Mouse (Mus musculus) CH12.LX (cell line): ENCODE measurements around the gene Pip5k1c. TPM values are rescaled to one million over a fixed set of nuclear protein-coding genes. Genes with fewer than 3 reads are reported as not detected.

Experiments used
- DNase-seq: peaks from one replicate; pipeline ENCODE4 v3.0.0-alpha.2; 2013; ENCODE audit errors: extremely low read depth
- H3K27ac ChIP-seq: 2 replicates; pipeline ENCODE4 v1.5.1; 2012; ENCODE audit warnings: low read depth, mild to moderate bottlenecking, control low read depth, moderate library complexity; ENCODE audit not compliant: insufficient read depth
- H3K27me3 ChIP-seq: replicated peaks from 2 replicates; pipeline ENCODE3; 2012; ENCODE audit warnings: inconsistent platforms
- H3K36me3 ChIP-seq, 2 experiments: replicated peaks in 1 of 2; 2 replicates each; pipeline versions ENCODE3 to v1.6.1; 2012; ENCODE audit warnings: inconsistent platforms in 1 of 2, low read length in 1 of 2, mild to moderate bottlenecking in 1 of 2, mixed read lengths in 1 of 2, moderate library complexity in 1 of 2; ENCODE audit not compliant: control insufficient read depth in 1 of 2, insufficient read depth in 1 of 2
- H3K4me1 ChIP-seq, 2 experiments: 2 replicates each; pipeline ENCODE4 v1.6.1; 2012; ENCODE audit warnings: inconsistent platforms in 1 of 2, moderate library complexity in 1 of 2; ENCODE audit not compliant: insufficient read depth in 2 of 2, control insufficient read depth in 1 of 2
- H3K4me2 ChIP-seq: 2 replicates; pipeline ENCODE4 v1.6.1; 2012; ENCODE audit warnings: low read depth, mild to moderate bottlenecking, control low read depth; ENCODE audit not compliant: poor library complexity, insufficient read depth, severe bottlenecking
- H3K4me3 ChIP-seq, 3 experiments: fragments of 150-350 bp in 1 of 3; sonication (generic) in 1 of 3; replicated peaks in 1 of 3; 2 replicates each; pipeline versions ENCODE3 to v1.5.1; 2011 to 2012; ENCODE audit warnings: low read depth in 2 of 3, low read length in 2 of 3, mild to moderate bottlenecking in 2 of 3, moderate library complexity in 2 of 3, control low read depth in 1 of 3, improper control_type of control experiment in 1 of 3, inconsistent platforms in 1 of 3, mixed read lengths in 1 of 3; ENCODE audit not compliant: poor library complexity in 1 of 3
- H3K79me2 ChIP-seq: replicated peaks from 2 replicates; pipeline ENCODE4 v1.6.1; 2012; ENCODE audit warnings: mild to moderate bottlenecking, moderate library complexity; ENCODE audit not compliant: control insufficient read depth, poor library complexity, insufficient read depth, severe bottlenecking; ENCODE audit errors: extremely low read depth
- H3K9ac ChIP-seq: 2 replicates; pipeline ENCODE4 v1.6.1; 2012; ENCODE audit warnings: low read depth, mild to moderate bottlenecking, control low read depth, moderate library complexity; ENCODE audit not compliant: insufficient read depth
- H3K9me3 ChIP-seq: replicated peaks from 2 replicates; pipeline ENCODE3; 2012; ENCODE audit warnings: low read length, inconsistent platforms, mixed read lengths
- CHD2 ChIP-seq: IDR thresholded peaks from 2 replicates; pipeline ENCODE4 v1.6.1; 2011; ENCODE audit warnings: low read length, improper control_type of control experiment
- E2F4 ChIP-seq: IDR thresholded peaks from 2 replicates; pipeline ENCODE4 v1.6.1; 2011; ENCODE audit warnings: low read depth, low read length, improper control_type of control experiment; ENCODE audit not compliant: insufficient replicate concordance
- ELF1 ChIP-seq: IDR thresholded peaks from 2 replicates; pipeline ENCODE4 v1.6.1; 2014; ENCODE audit warnings: low read depth, mild to moderate bottlenecking, inconsistent platforms, low read length, improper control_type of control experiment
- GABPA ChIP-seq: IDR thresholded peaks from 2 replicates; pipeline ENCODE4 v1.6.1; 2012; ENCODE audit warnings: low read depth, low read length, improper control_type of control experiment, inconsistent platforms; ENCODE audit not compliant: insufficient replicate concordance
- HCFC1 ChIP-seq: IDR thresholded peaks from 2 replicates; pipeline ENCODE4 v1.6.1; 2012; ENCODE audit warnings: low read depth, mild to moderate bottlenecking, inconsistent platforms, low read length, improper control_type of control experiment
- IRF4 ChIP-seq: IDR thresholded peaks from 2 replicates; pipeline ENCODE4 v1.6.1; 2014; ENCODE audit warnings: low read depth, mild to moderate bottlenecking, inconsistent platforms, low read length, improper control_type of control experiment
- KAT2A ChIP-seq: IDR thresholded peaks from 2 replicates; pipeline ENCODE4 v1.6.1; 2012; ENCODE audit warnings: low read length, improper control_type of control experiment, inconsistent platforms; ENCODE audit not compliant: insufficient replicate concordance
- MAX ChIP-seq: IDR thresholded peaks from 2 replicates; pipeline ENCODE4 v1.6.1; 2011; ENCODE audit warnings: low read length, improper control_type of control experiment
- MAZ ChIP-seq: IDR thresholded peaks from 2 replicates; pipeline ENCODE4 v1.6.1; 2012; ENCODE audit warnings: low read depth, mild to moderate bottlenecking, inconsistent platforms, low read length, improper control_type of control experiment, moderate library complexity
- MEF2A ChIP-seq: IDR thresholded peaks from 2 replicates; pipeline ENCODE4 v1.6.1; 2014; ENCODE audit warnings: low read depth, mild to moderate bottlenecking, inconsistent platforms, low read length, improper control_type of control experiment, borderline replicate concordance
- MYC ChIP-seq: IDR thresholded peaks from 2 replicates; pipeline ENCODE4 v1.6.1; 2011; ENCODE audit warnings: low read depth, mild to moderate bottlenecking, improper control_type of control experiment, low read length
- NELFE ChIP-seq: IDR thresholded peaks from 2 replicates; pipeline ENCODE4 v1.6.1; 2011; ENCODE audit warnings: low read depth, low read length, improper control_type of control experiment
- NRF1 ChIP-seq: IDR thresholded peaks from 2 replicates; pipeline ENCODE4 v1.6.1; 2014; ENCODE audit warnings: low read depth, mild to moderate bottlenecking, inconsistent platforms, low read length, improper control_type of control experiment, moderate library complexity
- POLR2A ChIP-seq: IDR thresholded peaks from 2 replicates; pipeline ENCODE4 v1.6.1; 2011; ENCODE audit warnings: low read depth, mild to moderate bottlenecking, improper control_type of control experiment, low read length
- POLR2AphosphoS2 ChIP-seq: IDR thresholded peaks from 2 replicates; pipeline ENCODE4 v1.6.1; 2011; ENCODE audit warnings: low read depth, low read length, improper control_type of control experiment
- RAD21 ChIP-seq: IDR thresholded peaks from 2 replicates; pipeline ENCODE4 v1.6.1; 2011; ENCODE audit warnings: low read depth, mild to moderate bottlenecking, low read length, improper control_type of control experiment, moderate library complexity
- SIN3A ChIP-seq: IDR thresholded peaks from 2 replicates; pipeline ENCODE4 v1.6.1; 2012; ENCODE audit warnings: low read length, improper control_type of control experiment, inconsistent platforms
- SMC3 ChIP-seq: IDR thresholded peaks from 2 replicates; pipeline ENCODE4 v1.6.1; 2011; ENCODE audit warnings: low read depth, low read length, improper control_type of control experiment
- TBP ChIP-seq: conservative IDR thresholded peaks from 2 replicates; pipeline ENCODE4 v1.6.1; 2011; ENCODE audit warnings: low read depth, low read length, improper control_type of control experiment
- TCF12 ChIP-seq: IDR thresholded peaks from 2 replicates; pipeline ENCODE4 v1.6.1; 2014; ENCODE audit warnings: low read depth, mild to moderate bottlenecking, inconsistent platforms, low read length, improper control_type of control experiment
- UBTF ChIP-seq: IDR thresholded peaks from 2 replicates; pipeline ENCODE4 v1.6.1; 2012; ENCODE audit warnings: low read depth, mild to moderate bottlenecking, inconsistent platforms, low read length, improper control_type of control experiment, moderate library complexity
- USF1 ChIP-seq: IDR thresholded peaks from 2 replicates; pipeline ENCODE4 v1.6.1; 2014; ENCODE audit warnings: low read depth, mild to moderate bottlenecking, inconsistent platforms, low read length, improper control_type of control experiment
- dilution Hi-C: fragments of 300-500 bp; cut with MboI; formaldehyde crosslinking; loops from 2 replicates; pipeline ENCODE4 v1.14.3; 2020; ENCODE audit warnings: low sequenced_read_pairs; ENCODE audit not compliant: extremely low pct_unique_long_range_greater_than_20kb, extremely low pct_ligation_motif_present
- in situ Hi-C: fragments of 300-500 bp; cut with MboI; formaldehyde crosslinking; loops from 3 replicates; pipeline ENCODE4 v1.14.3; 2019; ENCODE audit warnings: low sequenced_read_pairs, low pct_ligation_motif_present, low pct_unique_long_range_greater_than_20kb, mixed read lengths
- polyA plus RNA-seq: library from polyadenylated mRNA; unstranded; fragments of >175 nt; gene quantifications from 2 replicates; pipeline ENCODE4 v1.2.1, GENCODE M21; 2012; ENCODE audit warnings: low read depth; ENCODE audit not compliant: insufficient read length
- total RNA-seq, 2 experiments: library from RNA; depleted of rRNA; stranded (reverse); fragments of 300-350 nt in 1 of 2; fragments of >200 nt in 1 of 2; gene quantifications; 2 replicates each; pipeline ENCODE4 v1.2.3; 2012 to 2014

Pip5k1c gene
- total and polyA plus RNA-seq, 3 experiments, result 11.4 to 51.4 (median 12.6) TPM

DNA sequence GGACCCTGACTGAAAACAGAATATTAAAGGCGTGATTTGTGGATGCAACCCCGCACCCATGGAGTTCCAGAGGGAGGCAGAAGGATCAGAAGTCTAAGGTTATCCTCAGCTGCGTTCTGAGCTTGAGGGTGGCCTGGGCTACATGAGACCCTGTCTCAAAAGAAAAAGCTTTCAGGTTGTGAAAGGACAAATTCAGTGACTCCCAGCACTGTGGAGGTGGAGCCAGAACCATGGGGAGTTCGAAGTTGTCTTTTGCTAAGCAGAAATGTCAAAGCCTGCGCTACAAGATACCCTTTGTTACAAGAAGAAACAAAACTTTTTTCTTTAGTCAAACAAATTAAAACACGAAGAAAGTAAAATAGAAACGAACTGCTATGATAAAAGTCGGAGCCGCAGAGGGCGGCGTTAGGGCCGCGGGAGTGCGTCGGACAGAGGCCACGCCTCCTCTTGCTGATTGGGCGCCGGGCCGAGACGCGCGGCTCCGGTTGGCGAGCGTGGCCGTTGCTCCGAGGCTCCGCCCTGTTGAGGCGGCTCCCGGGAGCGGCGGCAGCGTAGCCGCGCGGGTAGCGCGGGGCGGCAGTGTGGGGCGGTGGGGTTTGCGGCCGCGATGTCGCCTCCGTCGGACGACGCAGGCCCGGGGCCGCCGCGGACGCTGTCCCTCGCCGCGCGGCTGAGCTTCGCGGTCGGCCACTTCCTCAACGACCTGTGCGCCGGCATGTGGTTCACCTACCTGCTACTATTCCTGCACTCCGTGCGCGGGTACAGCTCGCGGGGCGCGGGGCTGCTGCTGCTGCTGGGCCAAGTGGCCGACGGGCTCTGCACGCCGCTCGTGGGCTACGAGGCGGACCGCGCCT is 64.5 kb downstream of the Pip5k1c start, which contains the start of gene Mfsd12:
TSS of gene Mfsd12 (plus strand) at position 501 of the 854 bp plus-strand sequence.
- H3K9me3 ChIP-seq, result no peaks in the 10 kb centered on the region
- peaks cover 23 to 67% of the 10 kb centered on the region in 2 experiments for H3K4me1 ChIP-seq
- in situ Hi-C loops, result loop anchor here (10.0 kb wide), 1 partner anchor 162 kb away; no protein-coding TSS in a partner anchor
- H3K27me3 ChIP-seq, result no peaks in the 10 kb centered on the region
- DNase-seq, result peak; percentile 81
- H3K36me3 ChIP-seq, result peaks cover 14 to 28% of the 10 kb centered on the region in 2 experiments
- TF ChIP-seq TBP (0 out of 2 replicates have a peak, but pooled peaks have one; percentile 12), KAT2A (no peak), NELFE (peak; percentile 43), SMC3 (no peak), UBTF (peak; percentile 78), MAX (peak; percentile 62; the same call in 1 of the 2 replicates), HCFC1 (peak; percentile 62), GABPA (no peak), MAZ (peak; percentile 65; the same call in 1 of the 2 replicates), MEF2A (0 out of 2 replicates have a peak, but pooled peaks have one; percentile 12), MYC (peak; percentile 80), E2F4 (0 out of 2 replicates have a peak, but pooled peaks have one; percentile 47), RAD21 (no peak), CHD2 (peak; percentile 79), POLR2AphosphoS2 (no peak), NRF1 (peak; percentile 41; the same call in 1 of the 2 replicates), USF1 (no peak), SIN3A (peak; percentile 51; the same call in 1 of the 2 replicates), ELF1 (peak; percentile 56), POLR2A (peak; percentile 71), TCF12 (peak; percentile 64), IRF4 (0 out of 2 replicates have a peak, but pooled peaks have one; percentile 27)
- H3K4me2 ChIP-seq, result peak within 1 kb of the TSS; percentile 74
- H3K9ac ChIP-seq, result peak within 1 kb of the TSS; percentile 72
- dilution Hi-C loops, result no loop called here
- no peaks in the 10 kb centered on the region; the same call in 1 of the 2 replicates for H3K79me2 ChIP-seq
- peak within 1 kb of the TSS; percentile 43 for H3K27ac ChIP-seq
- peak within 1 kb of the TSS; percentile 81 to 92 (median 92) for H3K4me3 ChIP-seq
